Mouse (Mus musculus): Measurements from ENCODE around the gene Mast4. TPM values are rescaled to one million over a fixed set of nuclear protein-coding genes. Genes with fewer than 3 reads are reported as not detected.

The Mast4 gene
- polyA plus RNA-seq, 1 experiment from 2014 or later = 18.9 TPM

DNA sequence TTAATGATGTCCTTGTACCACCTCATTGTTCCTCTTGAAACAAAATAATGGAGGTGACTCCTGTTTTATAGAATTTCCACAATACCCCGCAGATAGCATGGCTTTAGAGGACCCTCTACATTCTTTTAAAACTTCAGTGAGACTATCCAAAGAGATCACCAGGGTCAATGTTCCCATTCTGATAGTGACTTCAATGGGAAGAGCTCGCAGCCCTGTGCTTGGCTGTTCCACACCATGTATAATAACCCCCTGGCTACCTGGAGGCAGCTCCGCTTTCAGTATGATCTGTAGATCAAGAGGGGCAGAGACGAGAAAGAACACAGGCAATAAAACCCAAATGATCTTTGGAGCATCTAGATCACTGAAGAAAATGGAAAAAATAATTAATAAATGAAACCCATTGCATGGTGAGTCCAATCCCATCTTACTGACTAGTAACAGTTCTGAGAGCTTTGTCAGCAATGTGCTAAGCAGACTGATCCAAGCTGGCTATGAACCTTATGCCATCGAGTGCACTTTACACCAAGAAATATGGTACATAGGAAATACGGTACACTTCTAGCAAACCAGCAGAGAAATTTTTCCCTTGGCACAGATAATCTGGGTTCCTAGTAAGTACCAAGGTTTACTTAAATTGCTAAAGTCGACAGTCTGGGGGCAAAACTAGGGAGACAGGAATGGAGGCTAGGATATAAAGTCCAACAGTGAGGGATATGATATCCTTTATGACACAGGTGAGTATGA lies 341.4 kb downstream of the Mast4 start:
- no peak for ATAC-seq (ENCODE audit: insufficient number of reproducible peaks, low FRiP score, low TSS enrichment, low read depth)
- H3K4me2 ChIP-seq (ENCODE audit: low read depth, severe bottlenecking) = no peak overlapping the region
- no peaks in the 10 kb centered on the region for H3K4me1 ChIP-seq (ENCODE audit: control insufficient read depth, insufficient read depth, low read length)
- no peak overlapping the region for H3K9ac ChIP-seq (ENCODE audit: low read length)
- H3K27ac ChIP-seq (replicated peaks; ENCODE audit: low read depth, low read length) = no peak overlapping the region
- no peaks in the 10 kb centered on the region for H3K27me3 ChIP-seq (ENCODE audit: control insufficient read depth, insufficient read depth, low read length)
- WGBS = 90% methylated on average over 7 of the region's 7 CpGs
- no peak for DNase-seq (ENCODE audit: low spot score)
- no peak overlapping the region for H3K4me3 ChIP-seq (ENCODE audit: low read depth, low read length)
- no peaks in the 10 kb centered on the region for H3K9me3 ChIP-seq (ENCODE audit: control insufficient read depth, low read length)
- H3K36me3 ChIP-seq (ENCODE audit: control insufficient read depth, insufficient read depth, low read length) = no peaks in the 10 kb centered on the region

DNA sequence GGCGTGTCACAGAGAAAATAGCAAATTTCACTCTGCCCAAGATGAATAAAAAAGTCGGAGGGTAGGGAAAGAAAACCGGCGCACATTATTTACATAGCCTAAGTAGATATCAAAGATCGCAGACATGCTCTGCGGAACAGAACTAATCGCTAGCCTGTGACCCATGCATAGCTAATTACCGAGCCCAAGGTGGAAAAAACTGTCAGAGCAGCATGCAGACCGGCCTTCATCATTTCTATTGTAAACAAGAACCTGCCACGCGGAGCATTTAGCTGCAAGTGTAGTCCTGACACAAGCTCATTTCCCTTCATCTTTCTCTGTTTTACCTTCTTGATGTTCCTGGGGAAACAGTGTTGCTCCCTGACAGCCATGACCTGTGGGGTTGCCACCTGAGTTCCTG lies 342.4 kb downstream of the Mast4 start:
- Histone ChIP-seq H3K4me3 (ENCODE audit: low read depth, low read length) (no peak overlapping the region), H3K27me3 (ENCODE audit: control insufficient read depth, insufficient read depth, low read length) (no peaks in the 10 kb centered on the region), H3K4me2 (ENCODE audit: low read depth, severe bottlenecking) (no peak overlapping the region), H3K36me3 (ENCODE audit: control insufficient read depth, insufficient read depth, low read length) (no peaks in the 10 kb centered on the region), H3K9ac (ENCODE audit: low read length) (no peak overlapping the region), H3K27ac (replicated peaks; ENCODE audit: low read depth, low read length) (no peak overlapping the region), H3K9me3 (ENCODE audit: control insufficient read depth, low read length) (no peaks in the 10 kb centered on the region), H3K4me1 (ENCODE audit: control insufficient read depth, insufficient read depth, low read length) (no peaks in the 10 kb centered on the region)
- WGBS = 86% methylated on average over 11 of the region's 11 CpGs
- DNase-seq (ENCODE audit: low spot score) (no peak), ATAC-seq (ENCODE audit: insufficient number of reproducible peaks, low FRiP score, low TSS enrichment, low read depth) (no peak)

DNA sequence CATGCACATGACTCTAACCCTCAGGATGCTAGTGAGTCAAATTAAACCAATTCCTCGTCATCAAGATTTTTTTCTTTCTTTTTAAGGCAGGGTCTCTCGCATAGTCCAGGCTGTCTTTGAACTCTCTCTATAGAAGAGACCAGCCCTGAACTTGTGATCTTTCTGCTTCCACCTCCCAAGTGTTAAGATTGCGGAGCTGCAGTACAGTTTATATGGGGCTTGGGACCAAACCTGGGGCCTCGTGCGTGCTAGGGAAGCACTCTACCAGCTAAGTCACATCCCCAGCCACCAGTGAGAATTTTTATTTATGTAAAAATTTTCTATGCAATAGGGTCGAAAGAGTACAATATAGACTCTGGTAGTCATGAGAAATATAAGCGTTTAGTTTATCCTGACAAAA lies 343.1 kb downstream of the Mast4 start:
- H3K9ac ChIP-seq (ENCODE audit: low read length) = no peak overlapping the region
- H3K27ac ChIP-seq (replicated peaks; ENCODE audit: low read depth, low read length) = no peak overlapping the region
- 91% methylated on average over 7 of the region's 7 CpGs for WGBS
- no peak overlapping the region for H3K4me3 ChIP-seq (ENCODE audit: low read depth, low read length)
- DNase-seq (ENCODE audit: low spot score) (no peak), ATAC-seq (ENCODE audit: insufficient number of reproducible peaks, low FRiP score, low TSS enrichment, low read depth) (no peak)
- no peaks in the 10 kb centered on the region for H3K36me3 ChIP-seq (ENCODE audit: control insufficient read depth, insufficient read depth, low read length)
- no peaks in the 10 kb centered on the region for H3K4me1 ChIP-seq (ENCODE audit: control insufficient read depth, insufficient read depth, low read length)
- no peaks in the 10 kb centered on the region for H3K27me3 ChIP-seq (ENCODE audit: control insufficient read depth, insufficient read depth, low read length)
- no peaks in the 10 kb centered on the region for H3K9me3 ChIP-seq (ENCODE audit: control insufficient read depth, low read length)
- no peak overlapping the region for H3K4me2 ChIP-seq (ENCODE audit: low read depth, severe bottlenecking)

DNA sequence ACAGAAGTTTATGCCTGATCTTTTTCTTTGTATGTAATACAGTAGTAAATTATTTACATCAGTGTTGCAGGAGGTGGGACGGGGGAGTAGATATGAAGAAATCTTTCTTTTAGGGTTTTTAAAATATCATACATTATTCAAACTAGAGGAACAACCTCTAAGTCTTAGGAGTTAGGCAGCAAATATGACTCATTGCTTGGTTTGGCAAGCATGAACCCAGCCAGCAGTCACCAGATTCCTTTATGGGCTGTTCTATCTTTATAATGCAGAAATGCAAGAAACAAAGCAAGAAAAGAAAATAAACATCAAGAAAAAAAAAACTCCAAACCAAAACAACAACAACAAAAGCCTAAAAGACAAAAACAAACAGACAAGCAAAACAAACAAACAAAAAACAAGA lies 344.2 kb downstream of the Mast4 start:
- Histone ChIP-seq H3K4me1 (ENCODE audit: control insufficient read depth, insufficient read depth, low read length) (no peaks in the 10 kb centered on the region), H3K36me3 (ENCODE audit: control insufficient read depth, insufficient read depth, low read length) (no peaks in the 10 kb centered on the region), H3K9me3 (ENCODE audit: control insufficient read depth, low read length) (no peaks in the 10 kb centered on the region), H3K27me3 (ENCODE audit: control insufficient read depth, insufficient read depth, low read length) (no peaks in the 10 kb centered on the region), H3K4me3 (ENCODE audit: low read depth, low read length) (no peak overlapping the region), H3K27ac (replicated peaks; ENCODE audit: low read depth, low read length) (no peak overlapping the region), H3K9ac (ENCODE audit: low read length) (no peak overlapping the region), H3K4me2 (ENCODE audit: low read depth, severe bottlenecking) (no peak overlapping the region)
- 86% methylated on average over 1 of the region's 1 CpGs for whole genome bisulfite sequencing
- no peak for DNase-seq (ENCODE audit: low spot score)
- no peak for ATAC-seq (ENCODE audit: insufficient number of reproducible peaks, low FRiP score, low TSS enrichment, low read depth)

DNA sequence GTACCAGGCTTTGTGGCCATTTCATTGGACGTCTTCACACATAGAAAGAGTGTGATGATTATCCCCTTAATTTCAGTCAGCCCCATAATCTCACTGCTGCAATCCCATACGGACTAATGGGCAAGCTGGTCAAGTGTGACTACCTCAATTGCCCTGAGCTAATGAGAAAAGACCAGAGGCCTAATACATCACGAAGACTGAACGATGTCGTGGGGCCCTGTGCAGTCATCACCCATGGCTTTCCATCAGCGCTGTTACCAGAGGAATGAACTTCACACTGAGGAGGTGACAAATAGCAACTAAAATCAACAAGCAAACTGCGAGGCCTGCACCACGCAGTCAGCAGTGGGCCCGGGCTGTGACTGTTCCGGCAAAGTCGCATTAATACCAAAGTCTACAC lies 344.7 kb downstream of the Mast4 start:
- H3K4me3 ChIP-seq (ENCODE audit: low read depth, low read length) = no peak overlapping the region
- DNase-seq (ENCODE audit: low spot score) = no peak
- no peaks in the 10 kb centered on the region for H3K36me3 ChIP-seq (ENCODE audit: control insufficient read depth, insufficient read depth, low read length)
- H3K4me2 ChIP-seq (ENCODE audit: low read depth, severe bottlenecking) = no peak overlapping the region
- ATAC-seq (ENCODE audit: insufficient number of reproducible peaks, low FRiP score, low TSS enrichment, low read depth) = no peak
- H3K27ac ChIP-seq (replicated peaks; ENCODE audit: low read depth, low read length) = no peak overlapping the region
- H3K9me3 ChIP-seq (ENCODE audit: control insufficient read depth, low read length) = no peaks in the 10 kb centered on the region
- no peaks in the 10 kb centered on the region for H3K27me3 ChIP-seq (ENCODE audit: control insufficient read depth, insufficient read depth, low read length)
- WGBS = 71% methylated on average over 11 of the region's 11 CpGs
- H3K4me1 ChIP-seq (ENCODE audit: control insufficient read depth, insufficient read depth, low read length) = no peaks in the 10 kb centered on the region
- no peak overlapping the region for H3K9ac ChIP-seq (ENCODE audit: low read length)

GRCm38 (mm10) chr13:102988976-102989375 lies 345.3 kb downstream of the Mast4 start:
- no peak overlapping the region for H3K4me3 ChIP-seq (ENCODE audit: low read depth, low read length)
- H3K36me3 ChIP-seq (ENCODE audit: control insufficient read depth, insufficient read depth, low read length) = no peaks in the 10 kb centered on the region
- no peaks in the 10 kb centered on the region for H3K27me3 ChIP-seq (ENCODE audit: control insufficient read depth, insufficient read depth, low read length)
- no peaks in the 10 kb centered on the region for H3K4me1 ChIP-seq (ENCODE audit: control insufficient read depth, insufficient read depth, low read length)
- no peak overlapping the region for H3K9ac ChIP-seq (ENCODE audit: low read length)
- WGBS = 94% methylated on average over 4 of the region's 4 CpGs
- no peak overlapping the region for H3K27ac ChIP-seq (replicated peaks; ENCODE audit: low read depth, low read length)
- no peak overlapping the region for H3K4me2 ChIP-seq (ENCODE audit: low read depth, severe bottlenecking)
- no peaks in the 10 kb centered on the region for H3K9me3 ChIP-seq (ENCODE audit: control insufficient read depth, low read length)
- DNase-seq (ENCODE audit: low spot score) (no peak), ATAC-seq (ENCODE audit: insufficient number of reproducible peaks, low FRiP score, low TSS enrichment, low read depth) (no peak)

GRCm38 (mm10) chr13:102988251-102988895 lies 345.9 kb downstream of the Mast4 start:
- WGBS = 65% methylated on average over 11 of the region's 11 CpGs
- no peak overlapping the region for H3K4me3 ChIP-seq (ENCODE audit: low read depth, low read length)

GRCm38 (mm10) chr13:102984550-102984949 lies 349.7 kb downstream of the Mast4 start:
- ATAC-seq (ENCODE audit: insufficient number of reproducible peaks, low FRiP score, low TSS enrichment, low read depth) = no peak
- no peaks in the 10 kb centered on the region for H3K27me3 ChIP-seq (ENCODE audit: control insufficient read depth, insufficient read depth, low read length)
- no peaks in the 10 kb centered on the region for H3K9me3 ChIP-seq (ENCODE audit: control insufficient read depth, low read length)
- DNase-seq (ENCODE audit: low spot score) = no peak
- H3K9ac ChIP-seq (ENCODE audit: low read length) = no peak overlapping the region
- WGBS = 91% methylated on average over 4 of the region's 4 CpGs
- H3K4me3 ChIP-seq (ENCODE audit: low read depth, low read length) = no peak overlapping the region
- no peak overlapping the region for H3K27ac ChIP-seq (replicated peaks; ENCODE audit: low read depth, low read length)
- H3K4me2 ChIP-seq (ENCODE audit: low read depth, severe bottlenecking) = no peak overlapping the region
- H3K36me3 ChIP-seq (ENCODE audit: control insufficient read depth, insufficient read depth, low read length) = no peaks in the 10 kb centered on the region
- no peaks in the 10 kb centered on the region for H3K4me1 ChIP-seq (ENCODE audit: control insufficient read depth, insufficient read depth, low read length)

More at GRCm38 (mm10) chr13:102988251-102988895, 345.9 kb downstream of the Mast4 start:
- Histone ChIP-seq H3K4me1 (ENCODE audit: control insufficient read depth, insufficient read depth, low read length) (no peaks in the 10 kb centered on the region), H3K36me3 (ENCODE audit: control insufficient read depth, insufficient read depth, low read length) (no peaks in the 10 kb centered on the region), H3K9ac (ENCODE audit: low read length) (no peak overlapping the region), H3K9me3 (ENCODE audit: control insufficient read depth, low read length) (no peaks in the 10 kb centered on the region), H3K27ac (replicated peaks; ENCODE audit: low read depth, low read length) (no peak overlapping the region), H3K27me3 (ENCODE audit: control insufficient read depth, insufficient read depth, low read length) (no peaks in the 10 kb centered on the region), H3K4me2 (ENCODE audit: low read depth, severe bottlenecking) (no peak overlapping the region)
- ATAC-seq (ENCODE audit: insufficient number of reproducible peaks, low FRiP score, low TSS enrichment, low read depth) (no peak), DNase-seq (ENCODE audit: low spot score) (no peak)
